Mouse (Mus musculus) heart, postnatal 0 days (tissue): ENCODE results near the gene Tcaf3.

Experiments
- CTCF ChIP-seq: IDR thresholded peaks from 2 replicates; pipeline ENCODE4 v1.5.1; 2016; ENCODE audit warnings: antibody characterized with exemption, control low read depth, low read depth
- EP300 ChIP-seq: IDR thresholded peaks from 2 replicates; pipeline ENCODE4 v1.6.1; 2016; ENCODE audit warnings: antibody characterized with exemption, low read depth

DNA sequence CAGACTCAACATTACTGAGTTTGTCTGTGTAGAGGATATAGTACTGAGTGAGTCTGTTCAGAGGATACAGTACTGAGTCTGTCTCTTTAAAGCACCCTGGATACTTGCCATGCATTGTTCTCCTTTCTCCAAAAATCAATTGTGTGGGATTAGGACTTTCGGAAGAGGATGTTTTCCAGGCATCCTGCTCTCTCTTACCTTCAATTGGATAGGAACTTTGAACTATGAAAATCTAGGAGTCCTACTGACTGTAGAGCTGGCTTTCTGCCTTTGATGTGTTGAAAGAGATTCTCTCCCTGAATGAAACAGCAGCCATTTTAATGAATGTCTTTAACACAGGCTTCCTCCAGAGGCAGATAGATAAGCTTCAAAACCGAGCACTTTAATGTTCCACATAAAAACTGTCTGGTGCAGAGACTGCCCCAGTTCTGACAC is 52.0 kb downstream of the Tcaf3 start:
- TF ChIP-seq CTCF (no peak), EP300 (no peak)
